Mouse (Mus musculus) NIH3T3 (cell line): ENCODE data around the gene Dusp11.
A peak's percentile ranks its signal among the peaks of the same experiment; 100 is the strongest.
"Not testable (repeated sequence)": the region's sequence is repeated elsewhere in the genome, so short reads cannot be mapped to it uniquely, and the experiment has no call there.

Source experiments
- DNase-seq: peaks from one replicate; pipeline ENCODE4 v3.0.0-alpha.2; 2012; ENCODE audit warnings: low read depth

Dusp11 gene

DNA sequence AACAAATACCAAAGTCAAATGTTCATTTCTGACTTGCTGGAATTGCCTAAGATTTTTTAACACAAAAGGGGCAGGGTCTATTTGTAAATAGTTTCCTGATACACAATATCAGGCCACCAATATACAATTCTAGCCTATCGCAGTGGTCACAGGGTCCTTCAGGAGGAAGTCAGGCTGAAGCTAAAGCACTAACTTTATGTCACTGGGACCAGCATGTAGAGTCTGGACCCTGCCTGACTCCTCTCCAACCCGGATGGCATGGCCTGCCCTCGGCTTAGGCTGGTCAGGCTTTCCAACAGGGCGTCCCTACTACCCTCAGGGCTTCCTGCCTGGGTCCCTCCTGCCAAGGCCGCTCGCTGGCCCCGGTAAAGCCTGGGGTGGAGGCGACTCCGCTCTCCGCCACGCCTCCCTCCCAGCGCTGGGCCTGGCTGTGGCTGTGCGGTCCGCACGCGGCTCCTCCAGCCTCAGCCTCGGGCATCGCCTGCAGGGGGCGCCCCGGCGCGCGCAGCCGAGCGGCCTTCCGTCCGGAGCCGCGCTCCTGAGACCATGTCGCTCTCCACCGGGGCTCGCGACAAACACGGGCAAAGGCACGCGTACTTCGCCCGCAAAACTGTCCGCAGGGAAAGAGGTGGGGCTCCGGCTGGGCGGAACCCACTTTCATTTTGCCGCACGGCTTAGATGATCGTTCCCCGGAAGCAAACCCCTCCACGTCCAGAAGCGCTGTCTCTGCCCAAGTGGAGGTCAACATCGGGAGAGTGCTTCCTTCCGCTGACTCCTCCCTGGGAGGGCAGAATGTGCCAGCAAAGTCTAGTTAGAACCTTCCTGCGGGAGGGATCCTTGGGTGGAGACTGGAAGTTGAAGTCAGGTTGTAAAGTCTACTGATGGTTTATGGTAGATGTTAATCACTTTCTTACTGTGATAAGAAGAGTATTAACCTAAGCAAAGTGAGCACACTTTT is 24.7 kb downstream of the Dusp11 start:
- peak; percentile 75 for DNase-seq

- peak; percentile 27 for DNase-seq
Measured at GRCm38 (mm10) chr6:85935646-85936045, 25.8 kb downstream of the Dusp11 start.

GRCm38 (mm10) chr6:85934047-85934446 is 27.4 kb downstream of the Dusp11 start:
- DNase-seq, result no peak

GRCm38 (mm10) chr6:85929312-85929711 is 32.2 kb downstream of the Dusp11 start:
- DNase-seq, result no peak

GRCm38 (mm10) chr6:85927476-85928464 is 33.7 kb downstream of the Dusp11 start:
- DNase-seq, result no peak

DNA sequence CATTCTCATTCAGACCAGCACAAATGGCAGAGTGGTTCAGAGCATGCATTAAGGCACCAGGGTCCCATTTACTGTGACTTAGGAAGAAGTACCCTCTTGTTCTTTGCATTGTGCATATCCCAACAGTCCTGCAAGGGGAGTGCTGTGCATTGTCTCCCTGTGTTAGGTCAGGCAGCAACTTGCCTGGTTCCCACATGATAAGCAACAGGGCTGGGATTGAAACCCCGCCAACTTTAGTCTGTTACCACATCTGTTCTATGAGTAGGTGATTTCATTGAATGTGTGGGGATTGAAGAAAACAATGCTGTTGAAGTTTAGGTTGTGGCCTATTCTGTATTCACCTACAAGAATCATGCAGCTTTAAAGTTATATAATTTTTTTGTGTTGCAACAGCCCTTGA is 34.8 kb downstream of the Dusp11 start:
- DNase-seq, result peak; percentile 44

DNA sequence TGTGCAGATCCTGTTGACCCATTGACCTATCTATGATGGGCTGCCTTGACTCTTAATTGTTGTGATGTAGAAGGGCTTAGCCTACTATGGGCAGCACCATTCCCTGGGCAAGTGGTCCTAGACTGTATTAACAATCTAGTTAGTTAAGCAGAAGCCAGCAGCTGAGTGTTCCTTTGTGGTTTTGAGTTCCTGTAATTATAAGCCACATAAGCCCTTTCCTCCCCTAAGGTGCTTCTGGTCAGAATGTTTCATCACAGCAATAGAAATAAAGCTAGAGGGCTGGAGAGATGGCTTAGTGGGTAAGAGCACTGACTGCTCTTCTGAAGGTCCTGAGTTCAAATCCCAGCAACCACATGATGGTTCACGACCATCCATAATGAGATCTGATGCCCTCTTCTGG is 37.8 kb downstream of the Dusp11 start:
- DNase-seq, result no peak

- no peak for DNase-seq
Measured at GRCm38 (mm10) chr6:85919401-85919800, 42.1 kb downstream of the Dusp11 start.

DNA sequence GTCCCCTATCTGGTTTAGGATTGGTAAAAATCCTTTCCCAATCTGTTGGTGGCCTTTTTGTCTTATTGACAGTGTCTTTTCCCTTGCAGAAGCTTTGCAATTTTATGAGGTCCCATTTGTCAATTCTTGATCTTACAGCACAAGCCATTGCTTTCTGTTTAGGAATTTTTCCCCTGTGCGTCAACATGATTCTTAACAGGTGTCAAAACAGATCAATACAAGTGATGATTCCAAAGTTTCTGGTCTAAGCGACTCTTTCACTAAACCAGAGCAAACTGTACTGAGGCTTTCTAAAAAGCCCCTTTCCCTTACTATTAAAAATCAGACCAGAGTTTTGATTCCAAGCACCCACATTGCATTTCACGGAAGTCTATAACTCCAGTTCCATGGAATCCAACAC is 43.1 kb downstream of the Dusp11 start:
- DNase-seq, result not testable (repeated sequence)

GRCm38 (mm10) chr6:85916596-85916995 is 44.9 kb downstream of the Dusp11 start:
- DNase-seq, result no peak

DNA sequence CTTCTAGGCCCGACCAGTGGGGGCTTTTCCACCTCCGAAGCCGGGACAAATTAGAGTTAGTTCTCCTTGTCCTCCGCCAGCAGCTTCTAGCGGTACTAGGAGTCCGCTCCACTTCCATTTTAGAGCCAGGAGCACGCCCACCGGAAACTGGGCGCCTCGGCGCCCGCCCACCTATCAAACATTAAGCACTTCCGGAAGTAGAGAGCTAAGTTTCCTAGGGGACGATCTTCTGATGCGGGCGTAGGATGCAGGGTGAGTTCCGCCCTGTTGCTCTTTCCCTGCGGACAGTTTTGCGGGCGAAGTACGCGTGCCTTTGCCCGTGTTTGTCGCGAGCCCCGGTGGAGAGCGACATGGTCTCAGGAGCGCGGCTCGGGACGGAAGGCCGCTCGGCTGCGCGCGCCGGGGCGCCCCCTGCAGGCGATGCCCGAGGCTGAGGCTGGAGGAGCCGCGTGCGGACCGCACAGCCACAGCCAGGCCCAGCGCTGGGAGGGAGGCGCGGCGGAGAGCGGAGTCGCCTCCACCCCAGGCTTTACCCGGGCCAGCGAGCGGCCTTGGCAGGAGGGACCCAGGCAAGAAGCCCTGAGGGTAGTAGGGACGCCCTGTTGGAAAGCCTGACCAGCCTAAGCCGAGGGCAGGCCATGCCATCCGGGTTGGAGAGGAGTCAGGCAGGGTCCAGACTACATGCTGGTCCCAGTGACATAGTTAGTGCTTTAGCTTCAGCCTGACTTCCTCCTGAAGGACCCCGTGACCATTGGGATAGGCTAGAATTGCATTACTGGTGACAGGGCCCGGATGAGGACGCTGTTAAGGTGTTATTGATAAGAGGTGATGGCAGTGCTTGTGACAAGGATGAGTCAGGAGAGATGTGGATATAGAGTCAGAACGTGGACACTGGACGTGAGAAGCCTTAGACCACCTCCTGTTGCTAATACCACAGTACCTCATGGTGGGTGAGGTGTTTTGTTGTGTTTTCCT is 45.6 kb downstream of the Dusp11 start, which contains the start of gene Nat8f1:
Gene Nat8f1, minus strand, starts transcription at position 149 of the 975 bp plus-strand sequence.
- DNase-seq, result peak; percentile 95

DNA sequence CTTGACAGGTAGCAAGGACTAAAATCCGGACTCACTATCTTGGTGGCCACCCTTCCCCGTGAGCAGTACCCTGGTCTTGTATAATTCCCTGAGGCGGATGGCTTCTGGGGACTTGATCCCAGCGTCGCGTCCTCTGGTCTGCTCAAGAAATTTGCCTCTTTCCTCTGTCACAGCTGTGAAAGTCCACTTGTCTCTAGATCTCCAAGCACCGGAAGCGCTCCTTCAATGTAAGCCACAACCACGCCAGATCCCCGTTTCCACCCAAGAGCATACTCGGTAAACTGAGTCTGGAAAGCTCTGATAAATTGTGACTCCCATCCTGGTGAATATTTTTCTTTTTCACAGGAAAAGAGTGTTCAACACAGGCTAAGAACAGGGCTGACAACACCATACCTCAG is 46.3 kb downstream of the Dusp11 start:
- DNase-seq, result no peak

GRCm38 (mm10) chr6:85911587-85911986 is 49.9 kb downstream of the Dusp11 start, which contains the start of gene Tprkb:
Gene Tprkb, plus strand, starts transcription at chr6:85911865.
- peak; percentile 12 for DNase-seq

DNA sequence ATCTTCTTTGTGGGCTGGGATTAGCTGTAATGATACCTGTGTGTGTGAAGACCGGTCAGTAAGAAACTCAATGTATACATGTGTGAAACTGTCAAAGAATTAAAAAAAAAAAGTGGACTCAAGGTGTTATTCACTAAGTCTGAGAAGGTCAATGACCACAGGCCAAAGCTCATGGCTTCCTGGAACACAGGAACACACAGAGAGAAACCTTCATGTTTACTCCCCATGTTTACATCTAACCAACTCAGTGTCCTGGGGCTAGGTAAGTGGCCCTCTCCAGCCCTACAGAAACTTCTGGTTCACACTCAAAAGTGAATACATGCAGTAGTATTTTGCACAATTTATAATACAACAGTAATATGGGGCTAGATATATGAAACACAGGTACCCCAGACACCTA is 51.8 kb downstream of the Dusp11 start:
- no peak for DNase-seq

GRCm38 (mm10) chr6:85908341-85908740 is 53.1 kb downstream of the Dusp11 start:
- no peak for DNase-seq

GRCm38 (mm10) chr6:85906911-85907351 is 54.5 kb downstream of the Dusp11 start:
- peak; percentile 22 for DNase-seq

GRCm38 (mm10) chr6:85904642-85905061 is 56.8 kb downstream of the Dusp11 start, which contains the start of gene Nat8f4:
Gene Nat8f4, minus strand, starts transcription at chr6:85904884.
- peak; percentile 30 for DNase-seq

DNA sequence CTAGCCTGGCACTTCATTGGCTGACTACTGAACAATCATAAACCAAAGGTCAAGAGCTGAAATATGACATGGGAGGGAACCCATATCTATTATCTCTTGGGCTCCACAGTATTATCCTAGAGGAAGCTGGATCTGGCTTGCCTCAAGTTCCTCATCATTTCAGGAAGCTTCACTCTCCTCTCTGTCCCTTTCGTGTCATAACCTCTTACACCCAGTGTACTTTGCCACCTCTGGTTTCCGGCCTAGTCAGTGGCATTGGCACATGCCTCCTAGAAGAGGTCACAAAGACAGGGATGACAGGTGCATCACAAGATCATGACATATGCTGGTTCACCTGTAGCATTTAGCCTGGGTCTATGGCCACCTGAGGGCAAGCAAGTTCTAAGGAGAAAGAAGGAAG is 59.2 kb downstream of the Dusp11 start:
- no peak for DNase-seq

DNA sequence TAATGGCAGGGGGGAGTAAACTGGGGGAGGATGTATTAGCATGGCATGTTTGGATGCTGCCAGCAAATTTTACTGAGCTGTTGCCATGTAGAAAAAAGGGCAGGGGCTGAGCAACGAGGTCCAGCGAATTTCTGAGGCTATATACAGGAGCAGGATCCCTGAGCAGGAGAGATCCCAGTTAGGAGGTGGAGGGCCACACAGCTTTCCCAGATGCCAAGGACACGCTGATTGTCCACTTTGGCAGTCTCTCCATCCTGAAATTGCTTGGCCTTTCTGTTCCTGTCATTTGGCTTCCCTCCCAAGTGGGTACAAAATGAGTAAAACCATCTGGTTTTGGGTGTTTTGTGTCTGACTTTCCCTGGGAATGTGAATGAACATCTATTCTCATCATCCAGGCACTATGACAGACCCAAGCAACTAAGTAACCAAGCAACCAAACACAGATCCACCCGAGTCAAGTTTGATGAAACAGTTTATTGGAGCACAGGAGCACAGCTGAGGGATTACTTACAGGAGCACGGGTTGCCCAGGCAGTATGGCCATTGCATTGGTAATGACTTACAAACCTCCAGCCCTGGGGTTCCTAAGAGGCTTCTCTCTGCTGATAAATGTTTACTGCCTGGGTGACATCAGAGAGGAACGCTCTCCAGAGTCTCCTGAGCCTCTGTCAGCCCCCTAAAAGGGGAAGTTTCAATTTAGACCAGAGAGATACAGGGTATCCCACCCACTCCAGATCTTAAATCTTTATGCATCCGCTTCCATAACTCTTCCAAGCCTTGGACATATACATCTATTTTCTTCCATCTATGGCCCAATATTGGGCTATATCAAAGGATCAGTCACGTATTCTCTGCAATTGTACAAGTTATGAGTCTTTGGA is 62.6 kb downstream of the Dusp11 start:
- not testable (repeated sequence) for DNase-seq
